In genomic region chr15:78596914-78597313, GRCm38 (mm10) we compare ENCODE assay signal across 8 mouse cellular contexts. TPM values are rescaled to one million over a fixed set of nuclear protein-coding genes. Genes with fewer than 3 reads are reported as not detected.
DNase-seq lines count a peak whose midpoint lies in the region; ATAC-seq and TF ChIP-seq lines count a peak whose summit lies in the region.

Cyth4 (plus strand) TSS chr15:78597047.

- no peak within 1 kb of the TSS for H3K4me3 ChIP-seq in kidney, embryonic 16.5 days (ENCODE audit: low read length)
- H3K4me3 ChIP-seq in liver, postnatal 0 days (ENCODE audit: low read depth, low read length): peak within 1 kb of the TSS; percentile 45

- TF ChIP-seq CTCF in liver, postnatal 0 days (IDR thresholded peaks at IDR 0.05; ENCODE audit: low read depth): no peak

- no peak within 1 kb of the TSS for H3K4me2 ChIP-seq in kidney, embryonic 16.5 days (replicated peaks; ENCODE audit: low read depth, low read length)
- peak within 1 kb of the TSS; percentile 66 for H3K4me2 ChIP-seq in liver, postnatal 0 days (ENCODE audit: low read depth, low read length)

- no peak for ATAC-seq in kidney, embryonic 16.5 days (ENCODE audit: low FRiP score, low TSS enrichment)
- ATAC-seq in liver, postnatal 0 days: peak; percentile 60; the same call in 1 of the 2 replicates

- H3K27ac ChIP-seq in kidney, embryonic 16.5 days (ENCODE audit: low read length): no peak within 1 kb of the TSS
- H3K27ac ChIP-seq in liver, postnatal 0 days (ENCODE audit: low read depth): peak within 1 kb of the TSS; percentile 68

- H3K9me3 ChIP-seq in kidney, embryonic 16.5 days (ENCODE audit: low read length): no peaks in the 10 kb centered on the region
- H3K9me3 ChIP-seq in liver, postnatal 0 days (ENCODE audit: low read length): no peaks in the 10 kb centered on the region

- H3K9ac ChIP-seq in kidney, embryonic 16.5 days (replicated peaks; ENCODE audit: low read length): no peak within 1 kb of the TSS
- H3K9ac ChIP-seq in liver, postnatal 0 days (replicated peaks): 0 out of 2 replicates have a peak within 1 kb of the TSS, but pooled peaks have one; percentile 41

- WGBS in kidney, embryonic 16.5 days: 76% methylated on average over 7 of the region's 7 CpGs
- WGBS in liver, postnatal 0 days (ENCODE audit: insufficient replicate concordance): 25% methylated on average over 7 of the region's 7 CpGs

- no peak for TF ChIP-seq EP300 in liver, postnatal 0 days (IDR thresholded peaks at IDR 0.05; ENCODE audit: low read depth)

- peak; percentile 17 for DNase-seq in kidney, adult 18-20 months
- DNase-seq in gastrocnemius, postnatal 10 days: peak; percentile 31
- DNase-seq in kidney, postnatal 10 days: peak; percentile 68
- DNase-seq in liver, postnatal 0 days: peak; percentile 67
- peak; percentile 45 to 79 for DNase-seq in spleen, postnatal 10 days (ENCODE audit: low spot score in 2 of 2)
- DNase-seq in cerebellum, postnatal 25 days: no peak
- DNase-seq in frontal cortex, postnatal 14 days (ENCODE audit: low spot score in 2 of 2): no peak

- H3K4me1 ChIP-seq in kidney, embryonic 16.5 days (ENCODE audit: insufficient read depth, low read length): no peaks in the 10 kb centered on the region
- H3K4me1 ChIP-seq in liver, postnatal 0 days (ENCODE audit: insufficient read depth): peaks cover 15% of the 10 kb centered on the region

- H3K27me3 ChIP-seq in kidney, embryonic 16.5 days (ENCODE audit: insufficient read depth, low read length): no peaks in the 10 kb centered on the region
- no peaks in the 10 kb centered on the region for H3K27me3 ChIP-seq in liver, postnatal 0 days (ENCODE audit: insufficient read depth, low read length)

- H3K36me3 ChIP-seq in kidney, embryonic 16.5 days (ENCODE audit: insufficient read depth, low read length): no peaks in the 10 kb centered on the region
- no peaks in the 10 kb centered on the region for H3K36me3 ChIP-seq in liver, postnatal 0 days (replicated peaks; ENCODE audit: insufficient read depth, low read length)

RNA-seq across cellular contexts. Expression of gene Cyth4, which starts in this region (rescaled TPM):
- 7.7 and 8.3 TPM in 2 replicates for polyA plus RNA-seq in kidney, embryonic 16.5 days (2015; fragmentation: Nextera tagmentation; extraction: Ambion mirVana)
- 1 to 10 TPM; 3.1 to 7.7 TPM for total RNA-seq in gastrocnemius, postnatal 10 days (2021)
- 11.5 and 13.3 TPM in 2 replicates for polyA plus RNA-seq in liver, postnatal 0 days (2015; fragmentation: Nextera tagmentation; extraction: Ambion mirVana)

Comparison
In these comparisons a context has a peak if more than half of its experiments do, and no peak if none do; other contexts are left out.
1. DNase-seq: peak in kidney, adult 18-20 months (single experiment), gastrocnemius, postnatal 10 days (single experiment), kidney, postnatal 10 days (single experiment), liver, postnatal 0 days (single experiment) and spleen, postnatal 10 days (2 of 2); none in cerebellum, postnatal 25 days (0 of 2) and frontal cortex, postnatal 14 days (0 of 2).